Mouse (Mus musculus) testis, adult 2 months (tissue): ENCODE data around the gene Lmntd1.

ENCODE experiments used
- CTCF ChIP-seq: fragments of 200-500 bp; IDR thresholded peaks from 2 replicates; pipeline ENCODE4 v1.5.1; 2012; ENCODE audit warnings: low read depth, mild to moderate bottlenecking, inconsistent platforms, low read length, moderate library complexity; ENCODE audit not compliant: control insufficient read depth, insufficient read depth, insufficient replicate concordance
- POLR2A ChIP-seq: fragments of 200-500 bp; IDR thresholded peaks from 2 replicates; pipeline ENCODE4 v1.6.1; 2012; ENCODE audit warnings: low read depth, mild to moderate bottlenecking, inconsistent platforms, low read length, moderate library complexity; ENCODE audit not compliant: control insufficient read depth

DNA sequence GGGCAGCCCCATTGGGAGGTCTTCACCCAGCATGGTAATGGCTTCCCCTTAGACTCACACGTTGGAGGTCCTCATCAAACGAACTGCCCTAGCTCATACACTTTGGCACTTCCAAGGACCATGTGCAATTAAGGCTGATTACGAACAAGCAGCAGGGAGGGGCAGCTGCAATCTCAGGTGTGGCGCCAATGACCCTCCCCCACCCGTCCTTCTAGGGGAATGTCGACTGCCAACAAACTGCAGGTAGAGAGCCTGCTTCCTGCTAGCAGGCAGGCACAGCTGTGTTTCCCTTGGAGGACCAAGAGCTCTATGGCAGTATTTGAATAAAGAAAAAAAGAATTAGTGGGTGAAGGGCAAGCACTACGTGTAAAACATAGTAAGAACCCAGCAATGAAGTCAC, 289.6 kb downstream of the Lmntd1 start:
- TF ChIP-seq POLR2A (no peak), CTCF (no peak)
